12 mouse cellular contexts compared by ENCODE assay signal in genomic region chr2:89287914-89288313, GRCm38 (mm10).
"Had no signal": no experiment of that assay in that cellular context is flagged by ENCODE, and none has a peak within 500 bp of the region (broad histone marks: within the 10 kb centered on the region; RNA-seq: fewer than 3 reads in every experiment).

TSS of gene Olfr1229 (minus strand) at chr2:89288014.

- DNase-seq: retina, postnatal 1 day; right cerebral cortex, adult 18-20 months; right cerebral cortex, postnatal 14 days; right cerebral cortex, postnatal 25 days; right cerebral cortex, postnatal 4 days; spleen, adult 18-20 months; thymus, adult 18-20 months; thymus, adult 2 months; thymus, postnatal 14 days; thymus, postnatal 25 days; thymus, postnatal 36 days; thymus, postnatal 4 days had no signal
